Mouse (Mus musculus): Measurements from ENCODE around the gene Pnkd. TPM values are rescaled to one million over a fixed set of nuclear protein-coding genes. Genes with fewer than 3 reads are reported as not detected.

Gene Pnkd
- total and polyA plus RNA-seq, 3 experiments: 45.5 to 318 (median 154) TPM

DNA sequence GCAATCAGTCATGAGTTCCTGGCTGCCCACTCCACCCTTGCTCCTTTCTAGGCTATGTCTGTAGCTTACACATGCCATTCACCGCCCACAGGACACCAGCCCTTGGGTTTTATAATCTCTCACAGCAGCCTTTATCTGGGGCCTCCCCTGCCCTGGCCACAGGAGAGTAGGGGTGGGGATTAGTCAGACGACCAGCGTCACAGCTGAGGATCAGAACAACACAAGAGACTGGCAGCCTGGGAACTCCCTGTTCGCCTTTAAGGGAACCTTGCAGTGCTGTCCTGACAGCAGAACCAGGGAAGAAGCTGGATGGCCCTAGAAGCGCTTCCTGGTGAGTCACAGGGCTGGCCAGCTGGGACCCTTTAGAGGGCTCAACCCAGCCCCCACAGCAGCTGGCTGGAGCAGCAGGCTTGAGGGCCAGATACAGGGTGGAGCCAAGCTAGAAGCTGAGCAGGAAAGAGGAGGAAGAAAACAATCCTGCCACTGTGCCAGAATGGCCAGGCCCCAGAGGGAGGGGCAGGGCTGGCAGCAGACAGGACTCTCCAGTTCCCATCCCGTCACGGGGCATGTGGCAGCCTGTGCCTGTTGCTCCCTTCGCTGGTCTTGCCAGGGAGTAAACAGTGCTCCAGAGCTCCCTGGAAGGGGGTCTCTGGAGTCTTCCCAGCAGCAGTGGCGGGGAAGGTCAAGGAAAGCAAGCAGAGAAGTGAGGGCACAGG is 10.9 kb downstream of the Pnkd start (continued):
- TF ChIP-seq IRF4 (IDR thresholded peaks at IDR 0.05; ENCODE audit: low read depth, low read length) (peak; percentile 67), ETS1 (conservative IDR thresholded peaks at IDR 0.05; ENCODE audit: low read depth, low read length) (peak; percentile 96), SIN3A (IDR thresholded peaks at IDR 0.05; ENCODE audit: low read length) (peak; percentile 80), USF2 (conservative IDR thresholded peaks at IDR 0.05; ENCODE audit: low read depth, low read length) (no peak), ZC3H11A (IDR thresholded peaks at IDR 0.05; ENCODE audit: low read depth, low read length) (no peak), ZMIZ1 (IDR thresholded peaks at IDR 0.05; ENCODE audit: low read depth, low read length) (no peak), GABPA (IDR thresholded peaks at IDR 0.05; ENCODE audit: insufficient replicate concordance, low read depth, low read length) (no peak), KAT2A (IDR thresholded peaks at IDR 0.05; ENCODE audit: insufficient replicate concordance, low read length) (no peak), CHD2 (IDR thresholded peaks at IDR 0.05; ENCODE audit: low read length) (peak; percentile 29; the same call in 1 of the 2 replicates), SMC3 (IDR thresholded peaks at IDR 0.05; ENCODE audit: low read depth, low read length) (no peak), POLR2AphosphoS2 (IDR thresholded peaks at IDR 0.05; ENCODE audit: low read depth, low read length) (no peak)

DNA sequence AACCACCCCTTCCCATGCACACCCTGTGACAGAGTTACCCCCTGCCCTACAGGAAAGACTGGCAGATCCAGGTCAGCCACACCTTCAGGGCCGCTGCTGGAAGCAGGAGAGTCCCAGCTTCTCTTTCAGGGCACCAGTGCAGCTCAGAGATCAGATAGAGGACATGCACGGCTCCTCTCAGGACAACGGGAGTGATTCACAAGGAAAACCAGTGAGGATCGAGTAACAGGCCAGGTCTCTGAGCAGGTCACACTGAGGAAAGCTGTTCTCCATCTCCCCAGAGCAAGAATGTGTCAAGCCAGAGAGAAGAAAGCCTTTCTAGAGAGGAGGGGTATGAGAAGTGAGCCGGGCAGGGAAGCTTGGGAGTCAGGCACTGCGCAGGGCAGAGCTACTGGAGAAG is 11.7 kb downstream of the Pnkd start:
- H3K4me2 ChIP-seq (ENCODE audit: insufficient read depth, low read depth, poor library complexity, severe bottlenecking): peak overlapping the region; percentile 77; the same call in 1 of the 2 replicates
- peaks cover 33 to 73% of the 10 kb centered on the region in 2 experiments for H3K4me1 ChIP-seq (ENCODE audit: control insufficient read depth in 1 of 2, insufficient read depth in 2 of 2)
- H3K9ac ChIP-seq (ENCODE audit: insufficient read depth, low read depth): peak overlapping the region; percentile 15; the same call in 1 of the 2 replicates
- DNase-seq (ENCODE audit: extremely low read depth): no peak
- peak overlapping the region in 1 of 3 experiments; percentile 23 for H3K4me3 ChIP-seq (replicated peaks in 1 of 3; ENCODE audit: low read depth in 2 of 3, low read length in 2 of 3, poor library complexity in 1 of 3)
- no peaks in the 10 kb centered on the region for H3K9me3 ChIP-seq (replicated peaks; ENCODE audit: low read length)
- no peak for TF ChIP-seq NRF1 (IDR thresholded peaks at IDR 0.05; ENCODE audit: low read depth, low read length)
- TF ChIP-seq EP300 (IDR thresholded peaks at IDR 0.05; ENCODE audit: low read length): no peak
- no peak for TF ChIP-seq USF2 (conservative IDR thresholded peaks at IDR 0.05; ENCODE audit: low read depth, low read length)
- no peak for TF ChIP-seq BHLHE40 (IDR thresholded peaks at IDR 0.05; ENCODE audit: low read depth, low read length)
- TF ChIP-seq MAZ (IDR thresholded peaks at IDR 0.05; ENCODE audit: low read depth, low read length): no peak
- TF ChIP-seq IRF4 (IDR thresholded peaks at IDR 0.05; ENCODE audit: low read depth, low read length): no peak
- no peak for TF ChIP-seq GABPA (IDR thresholded peaks at IDR 0.05; ENCODE audit: insufficient replicate concordance, low read depth, low read length)
- TF ChIP-seq TCF12 (IDR thresholded peaks at IDR 0.05; ENCODE audit: low read depth, low read length): no peak
- TF ChIP-seq CHD2 (IDR thresholded peaks at IDR 0.05; ENCODE audit: low read length): no peak
- no peak for TF ChIP-seq MAX (IDR thresholded peaks at IDR 0.05; ENCODE audit: low read length)
- no peak for TF ChIP-seq PAX5 (IDR thresholded peaks at IDR 0.05; ENCODE audit: low read length)
- no peak for TF ChIP-seq MEF2A (IDR thresholded peaks at IDR 0.05; ENCODE audit: borderline replicate concordance, low read depth, low read length)
- no peak for TF ChIP-seq NELFE (IDR thresholded peaks at IDR 0.05; ENCODE audit: low read depth, low read length)
- TF ChIP-seq CHD1 (IDR thresholded peaks at IDR 0.05; ENCODE audit: low read depth, low read length): no peak
- TF ChIP-seq UBTF (IDR thresholded peaks at IDR 0.05; ENCODE audit: low read depth, low read length): no peak
- TF ChIP-seq JUND (conservative IDR thresholded peaks at IDR 0.05; ENCODE audit: low read depth, low read length): no peak
- TF ChIP-seq JUN (IDR thresholded peaks at IDR 0.05; ENCODE audit: insufficient read depth, low read depth, low read length): no peak
- no peak for TF ChIP-seq TBP (conservative IDR thresholded peaks at IDR 0.05; ENCODE audit: low read depth, low read length)
- TF ChIP-seq ZNF384 (IDR thresholded peaks at IDR 0.05; ENCODE audit: low read depth, low read length): no peak
- no peak for TF ChIP-seq SMC3 (IDR thresholded peaks at IDR 0.05; ENCODE audit: low read depth, low read length)
- peak overlapping the region; percentile 86 for H3K27ac ChIP-seq (ENCODE audit: insufficient read depth, low read depth)
- H3K79me2 ChIP-seq (replicated peaks; ENCODE audit: control insufficient read depth, extremely low read depth, insufficient read depth, poor library complexity, severe bottlenecking): peaks cover 32% of the 10 kb centered on the region
- in situ Hi-C loops (cut with MboI; ENCODE audit: low pct_ligation_motif_present, low pct_unique_long_range_greater_than_20kb, low sequenced_read_pairs) (no loop called here), dilution Hi-C loops (cut with MboI; ENCODE audit: extremely low pct_ligation_motif_present, extremely low pct_unique_long_range_greater_than_20kb, low sequenced_read_pairs) (no loop called here)
- H3K27me3 ChIP-seq (replicated peaks): no peaks in the 10 kb centered on the region
- peaks cover 26 to 84% of the 10 kb centered on the region in 2 experiments for H3K36me3 ChIP-seq (replicated peaks in 1 of 2; ENCODE audit: control insufficient read depth in 1 of 2, insufficient read depth in 1 of 2, low read length in 1 of 2)
